Mouse (Mus musculus): ENCODE results near the gene Samd1. TPM values are rescaled to one million over a fixed set of nuclear protein-coding genes. Genes with fewer than 3 reads are reported as not detected.
A peak's percentile ranks its signal among the peaks of the same experiment; 100 is the strongest.

Gene Samd1
- polyA plus RNA-seq, 1 experiment from 2014 or later: 11.3 TPM

GRCm38 (mm10) chr8:83996567-83997505 lies 636 bp upstream of the Samd1 start:
- Histone ChIP-seq H3K4me1 (replicated peaks; ENCODE audit: control insufficient read depth, insufficient read depth, low read length) (peaks cover 19% of the 10 kb centered on the region), H3K4me2 (replicated peaks) (peak overlapping the region; percentile 86)
- ATAC-seq (ENCODE audit: low FRiP score): peak; percentile 74

DNA sequence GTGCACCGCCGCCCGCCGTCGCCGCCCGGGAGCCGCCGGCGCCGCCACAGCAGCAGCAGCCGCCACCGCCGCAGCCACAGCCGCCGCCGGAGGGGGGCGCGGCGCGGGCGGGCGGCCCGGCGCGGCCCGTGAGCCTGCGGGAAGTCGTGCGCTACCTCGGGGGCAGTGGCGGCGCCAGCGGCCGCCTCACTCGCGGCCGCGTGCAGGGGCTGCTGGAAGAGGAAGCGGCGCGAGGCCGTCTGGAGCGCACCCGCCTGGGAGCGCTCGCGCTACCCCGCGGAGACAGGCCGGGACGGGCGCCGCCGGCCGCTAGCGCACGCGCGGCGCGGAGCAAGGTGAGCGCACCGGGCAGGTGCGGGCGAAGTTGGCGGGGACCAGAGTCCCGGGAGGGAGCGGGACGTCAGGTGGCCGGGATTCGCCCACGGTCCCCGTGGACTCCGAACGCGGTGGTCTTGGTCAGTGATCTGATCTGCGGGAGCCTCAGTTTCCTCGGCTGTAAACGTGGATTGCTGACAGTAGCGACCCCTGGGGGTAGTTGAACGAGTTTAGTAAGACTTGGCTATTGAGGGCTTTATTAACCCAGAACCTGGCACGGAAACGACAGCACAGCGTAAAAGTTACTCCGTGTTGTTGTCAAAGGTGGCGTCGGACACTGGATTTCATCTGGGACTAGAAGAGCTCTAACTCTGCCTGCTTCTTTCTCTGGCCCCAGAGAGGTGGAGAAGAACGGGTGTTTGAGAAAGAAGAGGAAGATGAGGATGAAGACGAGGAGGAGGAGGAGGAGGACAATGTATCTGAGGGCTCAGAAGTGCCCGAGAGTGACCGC lies 972 bp downstream of the Samd1 start:
- Histone ChIP-seq H3K4me1 (replicated peaks; ENCODE audit: control insufficient read depth, insufficient read depth, low read length) (peaks cover 19% of the 10 kb centered on the region), H3K27me3 (ENCODE audit: control insufficient read depth, insufficient read depth, low read length) (peaks cover 16% of the 10 kb centered on the region), H3K9ac (peak overlapping the region; percentile 81), H3K4me2 (replicated peaks) (peak overlapping the region; percentile 86), H3K27ac (peak overlapping the region; percentile 81), H3K9me3 (ENCODE audit: control insufficient read depth, low read length) (no peaks in the 10 kb centered on the region), H3K36me3 (replicated peaks; ENCODE audit: control insufficient read depth, insufficient read depth) (peaks cover 28% of the 10 kb centered on the region), H3K4me3 (replicated peaks; ENCODE audit: low read length) (peak overlapping the region; percentile 60)
- ATAC-seq (ENCODE audit: low FRiP score) (peak; percentile 18), DNase-seq (ENCODE audit: low spot score) (peak; percentile 75)
- 1% methylated on average over 57 of the region's 92 CpGs for WGBS

More at GRCm38 (mm10) chr8:83996567-83997505, 636 bp upstream of the Samd1 start:
- peak; percentile 72 for DNase-seq (ENCODE audit: low spot score)
- Histone ChIP-seq H3K9ac (peak overlapping the region; percentile 81), H3K27me3 (ENCODE audit: control insufficient read depth, insufficient read depth, low read length) (peaks cover 16% of the 10 kb centered on the region), H3K9me3 (ENCODE audit: control insufficient read depth, low read length) (no peaks in the 10 kb centered on the region), H3K4me3 (replicated peaks; ENCODE audit: low read length) (peak overlapping the region; percentile 87), H3K27ac (peak overlapping the region; percentile 95), H3K36me3 (replicated peaks; ENCODE audit: control insufficient read depth, insufficient read depth) (peaks cover 38% of the 10 kb centered on the region)
- under 1% methylated on average over 51 of the region's 103 CpGs for WGBS

GRCm38 (mm10) chr8:83999057-83999705 lies 1.7 kb downstream of the Samd1 start:
- ATAC-seq (ENCODE audit: low FRiP score) (no peak), DNase-seq (ENCODE audit: low spot score) (no peak)

DNA sequence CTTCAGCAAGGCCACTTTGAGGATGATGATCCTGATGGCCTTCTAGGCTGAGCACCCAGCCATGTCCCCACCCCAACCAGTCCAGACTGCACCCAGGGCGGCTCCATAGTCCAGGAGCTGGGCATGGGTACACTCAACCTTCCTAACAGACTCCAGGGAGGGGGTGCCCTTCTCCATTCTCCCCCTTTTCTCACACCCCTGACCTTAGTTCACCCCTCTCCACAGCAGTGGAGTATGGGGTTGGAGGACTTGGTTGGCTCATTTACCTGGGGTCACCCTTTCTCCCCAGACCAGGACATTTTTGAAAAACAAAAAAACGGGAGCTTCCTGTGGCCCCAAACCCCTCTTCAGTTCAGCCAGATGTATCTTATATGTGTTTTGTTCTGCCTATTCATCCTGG lies 2.4 kb downstream of the Samd1 start:
- Histone ChIP-seq H3K27ac (no peak overlapping the region), H3K4me3 (replicated peaks; ENCODE audit: low read length) (no peak overlapping the region), H3K9ac (0 out of 2 replicates have a peak overlapping the region, but pooled peaks have one; percentile 81), H3K9me3 (ENCODE audit: control insufficient read depth, low read length) (no peaks in the 10 kb centered on the region), H3K4me2 (replicated peaks) (no peak overlapping the region), H3K27me3 (ENCODE audit: control insufficient read depth, insufficient read depth, low read length) (peaks cover 16% of the 10 kb centered on the region), H3K4me1 (replicated peaks; ENCODE audit: control insufficient read depth, insufficient read depth, low read length) (peaks cover 27% of the 10 kb centered on the region), H3K36me3 (replicated peaks; ENCODE audit: control insufficient read depth, insufficient read depth) (peaks cover 24% of the 10 kb centered on the region)
- 96% methylated on average over 2 of the region's 2 CpGs for WGBS
- ATAC-seq (ENCODE audit: low FRiP score): no peak
- no peak for DNase-seq (ENCODE audit: low spot score)

More at GRCm38 (mm10) chr8:83999057-83999705, 1.7 kb downstream of the Samd1 start:
- WGBS: 70% methylated on average over 16 of the region's 16 CpGs
- H3K4me3 ChIP-seq (replicated peaks; ENCODE audit: low read length): peak overlapping the region; percentile 60
- peaks cover 25% of the 10 kb centered on the region for H3K36me3 ChIP-seq (replicated peaks; ENCODE audit: control insufficient read depth, insufficient read depth)
- no peak overlapping the region for H3K27ac ChIP-seq
- peaks cover 16% of the 10 kb centered on the region for H3K27me3 ChIP-seq (ENCODE audit: control insufficient read depth, insufficient read depth, low read length)
- H3K9me3 ChIP-seq (ENCODE audit: control insufficient read depth, low read length): no peaks in the 10 kb centered on the region
- peak overlapping the region; percentile 86 for H3K4me2 ChIP-seq (replicated peaks)
- peak overlapping the region; percentile 81 for H3K9ac ChIP-seq
- H3K4me1 ChIP-seq (replicated peaks; ENCODE audit: control insufficient read depth, insufficient read depth, low read length): peaks cover 25% of the 10 kb centered on the region

DNA sequence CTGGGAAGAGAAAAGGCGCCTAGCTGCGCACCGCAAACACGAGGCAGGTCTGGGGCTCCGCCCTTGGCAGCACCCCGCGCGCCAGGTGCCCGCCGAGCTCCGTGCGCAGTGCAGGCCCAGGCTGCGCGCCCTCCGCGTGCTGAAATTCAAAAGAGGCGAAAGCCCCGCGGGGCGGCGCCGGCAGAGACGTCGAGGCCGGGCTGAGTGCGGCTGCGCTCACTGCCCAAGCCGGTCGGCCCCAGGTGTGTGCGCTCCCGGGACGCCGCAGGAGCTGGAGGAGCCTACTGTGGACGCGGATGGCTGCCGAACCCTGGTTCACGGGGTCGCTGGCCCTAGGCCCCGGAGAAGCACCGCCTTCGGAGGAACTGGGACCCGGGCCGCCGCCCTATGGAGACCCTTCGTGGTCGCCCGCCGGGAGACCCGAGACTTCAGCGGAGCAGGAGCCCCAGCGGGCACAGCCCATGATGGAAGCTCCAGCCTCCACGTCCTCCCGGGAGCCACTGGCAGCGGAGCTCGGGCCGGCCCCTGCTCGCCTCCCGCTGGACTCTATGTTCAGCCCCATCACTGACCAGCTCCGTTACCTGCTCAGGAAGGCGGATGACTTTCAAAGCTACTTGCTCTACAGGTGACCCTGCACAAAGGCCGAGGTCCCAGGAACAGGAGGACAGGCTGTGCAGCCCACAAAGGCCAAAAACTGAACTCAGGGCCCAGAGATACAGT lies 4.0 kb downstream of the Samd1 start, which contains the start of gene 1700067K01Rik:
Gene 1700067K01Rik (plus strand): TSS at position 222 of the 720 bp plus-strand sequence.
- H3K4me3 ChIP-seq (replicated peaks; ENCODE audit: low read length): no peak within 1 kb of the TSS
- H3K4me1 ChIP-seq (replicated peaks; ENCODE audit: control insufficient read depth, insufficient read depth, low read length): peaks cover 29% of the 10 kb centered on the region
- no peak for ATAC-seq (ENCODE audit: low FRiP score)
- no peak within 1 kb of the TSS for H3K27ac ChIP-seq
- 15% methylated on average over 61 of the region's 61 CpGs for WGBS
- peaks cover 16% of the 10 kb centered on the region for H3K27me3 ChIP-seq (ENCODE audit: control insufficient read depth, insufficient read depth, low read length)
- 0 out of 2 replicates have a peak within 1 kb of the TSS, but pooled peaks have one; percentile 11 for H3K9ac ChIP-seq
- no peak for DNase-seq (ENCODE audit: low spot score)
- H3K9me3 ChIP-seq (ENCODE audit: control insufficient read depth, low read length): no peaks in the 10 kb centered on the region
- peaks cover 16% of the 10 kb centered on the region for H3K36me3 ChIP-seq (replicated peaks; ENCODE audit: control insufficient read depth, insufficient read depth)
- peak within 1 kb of the TSS; percentile 17; the same call in 1 of the 2 replicates for H3K4me2 ChIP-seq (replicated peaks)

GRCm38 (mm10) chr8:84002957-84003611 lies 5.6 kb downstream of the Samd1 start:
- Histone ChIP-seq H3K36me3 (replicated peaks; ENCODE audit: control insufficient read depth, insufficient read depth) (peaks cover 16% of the 10 kb centered on the region), H3K27ac (no peak overlapping the region), H3K4me3 (replicated peaks; ENCODE audit: low read length) (no peak overlapping the region), H3K9ac (no peak overlapping the region), H3K9me3 (ENCODE audit: control insufficient read depth, low read length) (no peaks in the 10 kb centered on the region), H3K4me1 (replicated peaks; ENCODE audit: control insufficient read depth, insufficient read depth, low read length) (peaks cover 27% of the 10 kb centered on the region), H3K27me3 (ENCODE audit: control insufficient read depth, insufficient read depth, low read length) (peaks cover 16% of the 10 kb centered on the region), H3K4me2 (replicated peaks) (no peak overlapping the region)
- 53% methylated on average over 12 of the region's 12 CpGs for WGBS
- no peak for DNase-seq (ENCODE audit: low spot score)
- ATAC-seq (ENCODE audit: low FRiP score): no peak

DNA sequence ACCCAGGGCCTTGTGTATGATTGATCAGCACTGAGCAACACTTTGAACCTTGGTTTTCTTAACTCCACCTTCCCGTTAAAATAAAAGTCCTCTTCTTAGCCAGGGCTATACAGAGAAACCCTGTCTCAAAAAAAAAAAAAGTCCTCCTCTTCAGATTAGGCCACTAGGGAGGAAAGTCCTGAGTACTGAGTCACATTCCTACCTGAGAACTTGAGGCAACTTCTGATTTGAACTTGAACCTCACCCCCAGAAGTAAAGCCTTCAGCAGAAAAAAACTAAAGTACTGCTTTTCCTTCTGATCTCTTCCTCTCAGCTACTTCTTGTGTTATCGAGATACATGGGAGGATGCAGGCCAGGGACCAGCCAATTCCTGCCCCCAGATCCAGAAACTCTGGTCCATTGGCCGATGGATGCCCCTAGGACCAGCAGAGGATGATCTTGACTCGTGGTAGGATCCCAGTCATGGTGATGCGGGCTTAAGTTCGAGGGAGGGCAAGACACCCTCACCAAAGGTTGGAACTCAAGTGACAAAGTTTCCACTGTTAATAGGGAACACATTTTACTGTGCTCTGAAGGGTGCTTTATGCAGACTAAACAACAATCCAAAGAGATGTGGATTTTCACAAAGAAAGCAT lies 6.3 kb downstream of the Samd1 start:
- peak overlapping the region; percentile 64; the same call in 1 of the 2 replicates for H3K9ac ChIP-seq
- DNase-seq (ENCODE audit: low spot score) (no peak), ATAC-seq (ENCODE audit: low FRiP score) (no peak)
- H3K4me1 ChIP-seq (replicated peaks; ENCODE audit: control insufficient read depth, insufficient read depth, low read length): peaks cover 23% of the 10 kb centered on the region
- peaks cover 16% of the 10 kb centered on the region for H3K36me3 ChIP-seq (replicated peaks; ENCODE audit: control insufficient read depth, insufficient read depth)
- 75% methylated on average over 6 of the region's 6 CpGs for WGBS
- H3K4me3 ChIP-seq (replicated peaks; ENCODE audit: low read length): peak overlapping the region; percentile 44
- H3K27me3 ChIP-seq (ENCODE audit: control insufficient read depth, insufficient read depth, low read length): peaks cover 16% of the 10 kb centered on the region
- peak overlapping the region; percentile 83 for H3K4me2 ChIP-seq (replicated peaks)
- H3K27ac ChIP-seq: no peak overlapping the region
- no peaks in the 10 kb centered on the region for H3K9me3 ChIP-seq (ENCODE audit: control insufficient read depth, low read length)
